Mouse (Mus musculus) cerebellum, adult 2 months (tissue): ENCODE data around the gene Rnf214.

ENCODE experiments used
- CTCF ChIP-seq: fragments of 200-500 bp; IDR thresholded peaks from 2 replicates; pipeline ENCODE4 v1.5.1; 2011; ENCODE audit warnings: low read depth, mild to moderate bottlenecking, control low read depth, low read length, moderate library complexity, borderline replicate concordance; ENCODE audit not compliant: insufficient read depth
- POLR2A ChIP-seq: fragments of 200-500 bp; IDR thresholded peaks from 2 replicates; pipeline ENCODE4 v1.6.1; 2011; ENCODE audit warnings: low read length, control low read depth, borderline replicate concordance; ENCODE audit not compliant: insufficient read depth

DNA sequence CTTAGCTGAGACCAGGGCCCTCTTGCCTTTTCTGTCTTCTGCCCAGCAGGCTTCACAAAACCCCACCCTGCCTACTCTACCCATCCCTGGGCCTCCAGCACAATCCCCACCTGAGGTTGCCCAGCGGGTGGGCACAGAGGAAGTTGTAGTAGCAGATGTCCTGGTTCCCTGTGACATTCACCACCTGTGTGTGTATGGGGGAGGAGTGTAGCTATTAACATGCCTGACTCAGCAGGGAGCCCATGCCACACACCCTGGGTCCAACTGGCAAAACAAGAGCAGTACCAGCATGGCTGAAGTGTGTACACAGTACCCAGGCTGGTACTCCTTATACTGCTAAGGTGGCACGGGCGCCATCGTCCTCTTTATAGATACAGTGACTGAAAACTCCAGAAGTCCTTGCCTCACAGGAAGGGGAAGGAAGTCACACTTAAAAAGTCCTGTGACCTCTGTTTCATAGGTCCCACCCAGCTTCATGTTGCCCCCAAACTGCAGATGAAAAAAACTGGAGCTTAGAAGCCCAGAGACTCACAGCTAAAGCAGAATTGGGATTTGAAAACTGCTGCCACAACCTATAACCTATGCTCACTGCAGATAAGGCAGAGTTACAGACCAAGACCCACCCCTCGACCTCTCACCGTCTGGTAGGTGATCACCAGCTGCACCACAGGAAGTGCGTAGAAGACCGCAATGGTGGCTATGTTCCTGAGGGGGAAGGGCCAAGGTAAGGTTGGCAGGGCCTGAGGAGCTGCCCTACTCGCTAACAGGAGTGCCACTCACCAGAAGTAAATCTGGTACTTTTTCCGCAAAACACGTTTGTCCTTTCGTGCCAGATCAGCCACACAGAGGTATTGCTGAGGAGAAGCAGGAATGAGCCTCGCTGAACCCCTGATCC, 38.0 kb upstream of the Rnf214 start:
- TF ChIP-seq CTCF, result no peak
- TF ChIP-seq POLR2A, result no peak
